Mouse (Mus musculus) thymus, adult 2 months (tissue): ENCODE measurements around the gene Il34.

ENCODE experiments used
- CTCF ChIP-seq: fragments of 200-500 bp; IDR thresholded peaks from 2 replicates; pipeline ENCODE4 v1.5.1; 2012; ENCODE audit warnings: mild to moderate bottlenecking, control low read depth, low read length, moderate library complexity, borderline replicate concordance; ENCODE audit not compliant: control insufficient read depth, poor library complexity, insufficient read depth; ENCODE audit errors: extremely low read depth
- POLR2A ChIP-seq: fragments of 200-500 bp; IDR thresholded peaks from 2 replicates; pipeline ENCODE4 v1.6.1; 2012; ENCODE audit warnings: mild to moderate bottlenecking, low read length, control low read depth, moderate library complexity; ENCODE audit not compliant: control insufficient read depth, poor library complexity, insufficient read depth; ENCODE audit errors: extremely low read depth

DNA sequence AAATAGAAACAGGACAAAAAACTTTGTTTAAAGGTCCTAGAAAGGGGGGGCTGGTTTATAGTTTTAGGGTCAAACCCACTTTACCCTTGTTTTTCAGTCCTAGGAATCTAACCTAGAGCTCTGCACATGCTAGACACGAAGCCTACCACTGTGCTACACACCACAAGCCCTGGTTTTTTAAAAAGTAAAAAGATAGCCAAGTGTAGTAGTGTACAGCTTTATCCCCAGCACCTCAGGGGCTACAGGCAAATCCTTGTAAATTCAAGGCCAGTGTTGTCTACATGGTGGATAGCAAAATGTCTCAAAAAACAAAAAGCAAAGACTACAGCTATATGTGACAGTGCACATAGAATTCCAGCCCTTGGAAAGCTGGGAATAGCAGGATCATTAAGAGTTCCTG is 11.3 kb upstream of the Il34 start:
- no peak for TF ChIP-seq CTCF
- TF ChIP-seq POLR2A: no peak
